Mouse (Mus musculus): ENCODE data around the gene Cdkal1. TPM values are rescaled to one million over a fixed set of nuclear protein-coding genes. Genes with fewer than 3 reads are reported as not detected.

Gene Cdkal1
- polyA plus RNA-seq, 1 experiment, result 4.4 TPM

DNA sequence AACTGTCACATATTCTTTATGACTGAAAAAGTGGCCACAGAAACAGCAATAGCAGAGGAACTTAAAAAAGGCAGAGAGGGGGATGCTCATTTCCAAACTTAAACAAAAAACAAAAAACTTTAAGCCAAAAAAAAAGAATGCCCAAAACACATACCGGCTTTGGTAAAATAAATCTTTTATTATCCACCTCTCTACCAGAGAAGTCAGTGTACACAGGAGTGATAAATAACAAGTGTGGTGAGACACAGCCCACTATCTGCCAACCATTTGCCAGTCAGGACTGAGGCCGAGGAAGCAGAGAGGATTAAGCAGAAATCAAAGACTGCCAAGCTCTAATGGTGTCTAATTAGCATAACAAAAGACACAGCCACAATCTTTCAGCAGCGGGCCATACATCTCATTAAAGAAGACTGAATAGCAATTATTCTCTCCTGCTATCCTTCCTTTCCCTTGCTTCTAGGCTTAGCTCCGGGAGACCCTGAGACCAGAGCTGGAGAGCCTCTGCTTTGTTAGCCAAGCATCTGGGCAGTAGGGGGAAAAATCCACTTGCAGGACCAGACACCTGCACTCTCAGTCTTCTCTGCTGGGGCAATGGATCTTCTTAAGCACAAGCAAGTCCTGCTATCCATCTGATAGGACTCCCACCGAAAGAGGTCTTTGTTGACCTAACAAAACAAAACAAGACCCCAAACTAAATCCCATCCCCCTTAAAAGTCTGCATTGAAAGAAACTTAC, 484.6 kb downstream of the Cdkal1 start:
- no peaks in the 10 kb centered on the region for H3K27me3 ChIP-seq (replicated peaks; ENCODE audit: control insufficient read depth, insufficient read depth, low read length)
- 72% methylated on average over 5 of the region's 5 CpGs for WGBS
- TF ChIP-seq CTCF (conservative IDR thresholded peaks at IDR 0.05; ENCODE audit: insufficient read depth, insufficient read length, low read depth, low read length) (no peak), POLR2A (IDR thresholded peaks at IDR 0.05; ENCODE audit: low read depth, low read length) (no peak)
- no peaks in the 10 kb centered on the region for H3K36me3 ChIP-seq (ENCODE audit: control insufficient read depth, insufficient read depth, low read length)
- no peak overlapping the region for H3K27ac ChIP-seq (ENCODE audit: insufficient read depth, low read depth, low read length)
- no peak for DNase-seq
- H3K4me3 ChIP-seq (ENCODE audit: insufficient read depth, low read depth, low read length), result no peak overlapping the region
- no peaks in the 10 kb centered on the region; the same call in 1 of the 2 replicates for H3K4me1 ChIP-seq (ENCODE audit: control insufficient read depth, insufficient read depth, low read length)

GRCm38 (mm10) chr13:29368806-29369205, 486.7 kb downstream of the Cdkal1 start:
- Histone ChIP-seq H3K27ac (ENCODE audit: insufficient read depth, low read depth, low read length) (no peak overlapping the region), H3K4me3 (ENCODE audit: insufficient read depth, low read depth, low read length) (no peak overlapping the region), H3K36me3 (ENCODE audit: control insufficient read depth, insufficient read depth, low read length) (no peaks in the 10 kb centered on the region), H3K4me1 (ENCODE audit: control insufficient read depth, insufficient read depth, low read length) (no peaks in the 10 kb centered on the region; the same call in 1 of the 2 replicates), H3K27me3 (replicated peaks; ENCODE audit: control insufficient read depth, insufficient read depth, low read length) (no peaks in the 10 kb centered on the region)
- TF ChIP-seq POLR2A (IDR thresholded peaks at IDR 0.05; ENCODE audit: low read depth, low read length) (no peak), CTCF (conservative IDR thresholded peaks at IDR 0.05; ENCODE audit: insufficient read depth, insufficient read length, low read depth, low read length) (no peak)
- DNase-seq, result no peak
- 52% methylated on average over 6 of the region's 6 CpGs for WGBS

- DNase-seq, result no peak
- no peak overlapping the region for H3K4me3 ChIP-seq (ENCODE audit: insufficient read depth, low read depth, low read length)
- TF ChIP-seq CTCF (conservative IDR thresholded peaks at IDR 0.05; ENCODE audit: insufficient read depth, insufficient read length, low read depth, low read length) (no peak), POLR2A (IDR thresholded peaks at IDR 0.05; ENCODE audit: low read depth, low read length) (no peak)
- no peaks in the 10 kb centered on the region for H3K27me3 ChIP-seq (replicated peaks; ENCODE audit: control insufficient read depth, insufficient read depth, low read length)
- H3K36me3 ChIP-seq (ENCODE audit: control insufficient read depth, insufficient read depth, low read length), result no peaks in the 10 kb centered on the region
- no peak overlapping the region for H3K27ac ChIP-seq (ENCODE audit: insufficient read depth, low read depth, low read length)
- WGBS, result 85% methylated on average over 13 of the region's 13 CpGs
- H3K4me1 ChIP-seq (ENCODE audit: control insufficient read depth, insufficient read depth, low read length), result no peaks in the 10 kb centered on the region; the same call in 1 of the 2 replicates
Measured at GRCm38 (mm10) chr13:29364901-29365625, 490.4 kb downstream of the Cdkal1 start.

DNA sequence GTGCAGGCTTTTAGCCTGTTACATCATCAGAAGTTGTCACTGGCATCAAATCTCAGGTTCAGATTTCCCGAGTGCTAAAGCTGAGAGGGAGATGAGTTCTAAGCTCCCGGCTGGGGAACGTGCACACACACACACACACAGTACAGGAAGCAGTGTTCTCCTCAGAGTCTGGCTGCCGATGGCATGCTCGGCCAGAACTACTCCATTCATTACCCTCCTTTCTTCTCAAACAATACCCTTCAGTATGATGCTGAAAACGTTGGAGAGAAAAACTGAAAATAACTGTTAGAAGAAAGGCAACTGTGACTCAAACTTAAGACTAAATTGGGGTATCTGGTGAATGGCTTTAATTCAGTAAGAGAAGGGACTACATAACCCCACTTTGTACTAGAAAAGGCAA, 491.5 kb downstream of the Cdkal1 start:
- TF ChIP-seq CTCF (conservative IDR thresholded peaks at IDR 0.05; ENCODE audit: insufficient read depth, insufficient read length, low read depth, low read length) (no peak), POLR2A (IDR thresholded peaks at IDR 0.05; ENCODE audit: low read depth, low read length) (no peak)
- H3K27ac ChIP-seq (ENCODE audit: insufficient read depth, low read depth, low read length), result no peak overlapping the region
- no peaks in the 10 kb centered on the region; the same call in 1 of the 2 replicates for H3K4me1 ChIP-seq (ENCODE audit: control insufficient read depth, insufficient read depth, low read length)
- no peaks in the 10 kb centered on the region for H3K27me3 ChIP-seq (replicated peaks; ENCODE audit: control insufficient read depth, insufficient read depth, low read length)
- 63% methylated on average over 6 of the region's 6 CpGs for WGBS
- H3K36me3 ChIP-seq (ENCODE audit: control insufficient read depth, insufficient read depth, low read length), result no peaks in the 10 kb centered on the region
- DNase-seq, result no peak
- no peak overlapping the region for H3K4me3 ChIP-seq (ENCODE audit: insufficient read depth, low read depth, low read length)

- no peak for TF ChIP-seq CTCF (conservative IDR thresholded peaks at IDR 0.05; ENCODE audit: insufficient read depth, insufficient read length, low read depth, low read length)
- TF ChIP-seq POLR2A (IDR thresholded peaks at IDR 0.05; ENCODE audit: low read depth, low read length), result no peak
- H3K4me3 ChIP-seq (ENCODE audit: insufficient read depth, low read depth, low read length), result no peak overlapping the region
- DNase-seq, result no peak
- peaks cover 8% of the 10 kb centered on the region for H3K4me1 ChIP-seq (ENCODE audit: control insufficient read depth, insufficient read depth, low read length)
- no peak overlapping the region for H3K27ac ChIP-seq (ENCODE audit: insufficient read depth, low read depth, low read length)
- H3K27me3 ChIP-seq (replicated peaks; ENCODE audit: control insufficient read depth, insufficient read depth, low read length), result no peaks in the 10 kb centered on the region
- H3K36me3 ChIP-seq (ENCODE audit: control insufficient read depth, insufficient read depth, low read length), result no peaks in the 10 kb centered on the region
- 84% methylated on average over 4 of the region's 4 CpGs for WGBS
Measured at GRCm38 (mm10) chr13:29361842-29362241, 493.6 kb downstream of the Cdkal1 start.

DNA sequence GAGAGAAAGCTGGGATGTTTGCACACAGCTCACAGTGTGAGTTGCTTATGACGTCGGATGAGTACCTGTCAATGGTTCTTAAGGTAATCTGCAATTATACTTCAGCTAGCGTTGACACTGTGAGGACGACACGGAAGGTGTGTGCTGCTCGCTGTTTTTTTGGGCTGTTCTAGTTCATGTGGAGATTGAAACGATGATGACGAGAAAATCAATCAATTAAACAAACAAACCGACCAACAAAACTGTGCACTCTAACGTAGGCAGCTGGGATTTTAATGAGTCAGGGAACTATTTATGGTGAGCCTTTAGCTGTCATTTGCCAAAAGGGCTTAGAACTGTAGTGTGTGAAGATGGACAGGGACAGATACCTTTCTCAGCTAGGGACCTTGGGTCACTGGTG, 494.6 kb downstream of the Cdkal1 start:
- Histone ChIP-seq H3K36me3 (ENCODE audit: control insufficient read depth, insufficient read depth, low read length) (no peaks in the 10 kb centered on the region), H3K27ac (ENCODE audit: insufficient read depth, low read depth, low read length) (no peak overlapping the region), H3K4me1 (ENCODE audit: control insufficient read depth, insufficient read depth, low read length) (peaks cover 17% of the 10 kb centered on the region), H3K4me3 (ENCODE audit: insufficient read depth, low read depth, low read length) (no peak overlapping the region), H3K27me3 (replicated peaks; ENCODE audit: control insufficient read depth, insufficient read depth, low read length) (no peaks in the 10 kb centered on the region)
- no peak for DNase-seq
- 91% methylated on average over 10 of the region's 10 CpGs for WGBS
- TF ChIP-seq CTCF (conservative IDR thresholded peaks at IDR 0.05; ENCODE audit: insufficient read depth, insufficient read length, low read depth, low read length) (no peak), POLR2A (IDR thresholded peaks at IDR 0.05; ENCODE audit: low read depth, low read length) (no peak)

DNA sequence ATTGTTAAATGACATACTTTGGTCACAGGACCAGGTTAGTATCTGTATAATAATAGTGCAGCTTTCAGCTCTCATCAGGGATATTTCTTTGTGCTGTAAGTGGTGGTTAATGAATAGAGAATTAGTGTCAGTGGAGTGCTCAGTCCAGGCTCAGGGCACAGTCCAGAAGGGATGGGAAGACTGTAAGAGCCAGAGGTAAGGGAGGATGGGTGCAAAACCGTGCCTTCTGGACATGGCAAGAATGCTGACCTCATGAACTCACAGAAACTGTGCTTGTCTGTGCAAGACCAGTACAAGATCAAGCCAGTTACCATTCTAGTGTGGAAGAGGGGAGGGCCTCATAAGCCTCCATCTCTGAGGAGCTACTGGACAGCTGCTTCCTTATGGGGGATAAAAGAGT, 496.1 kb downstream of the Cdkal1 start:
- peak; percentile 78 for DNase-seq
- no peak for TF ChIP-seq CTCF (conservative IDR thresholded peaks at IDR 0.05; ENCODE audit: insufficient read depth, insufficient read length, low read depth, low read length)
- no peak for TF ChIP-seq POLR2A (IDR thresholded peaks at IDR 0.05; ENCODE audit: low read depth, low read length)
- no peaks in the 10 kb centered on the region for H3K36me3 ChIP-seq (ENCODE audit: control insufficient read depth, insufficient read depth, low read length)
- no peak overlapping the region for H3K4me3 ChIP-seq (ENCODE audit: insufficient read depth, low read depth, low read length)
- H3K27ac ChIP-seq (ENCODE audit: insufficient read depth, low read depth, low read length), result peak overlapping the region; percentile 55; the same call in 1 of the 2 replicates
- no peaks in the 10 kb centered on the region for H3K27me3 ChIP-seq (replicated peaks; ENCODE audit: control insufficient read depth, insufficient read depth, low read length)
- WGBS, result 53% methylated on average over 1 of the region's 1 CpGs
- peaks cover 30% of the 10 kb centered on the region for H3K4me1 ChIP-seq (ENCODE audit: control insufficient read depth, insufficient read depth, low read length)
